Mouse (Mus musculus) liver, embryonic 14.5 days (tissue): Measurements from ENCODE around the gene Gna14.

Experiments used
- CTCF ChIP-seq: IDR thresholded peaks from 2 replicates; pipeline ENCODE4 v1.5.1; 2016; ENCODE audit warnings: antibody characterized with exemption, low read depth, control low read depth
- EP300 ChIP-seq: IDR thresholded peaks from 2 replicates; pipeline ENCODE4 v1.6.1; 2016; ENCODE audit warnings: antibody characterized with exemption, low read depth

GRCm38 (mm10) chr19:16623154-16623553, 187.6 kb downstream of the Gna14 start:
- TF ChIP-seq CTCF (no peak), EP300 (no peak)
